Mouse (Mus musculus): ENCODE data around the gene Frmd7. TPM values are rescaled to one million over a fixed set of nuclear protein-coding genes. Genes with fewer than 3 reads are reported as not detected.

Gene Frmd7
- total RNA-seq (2021): under 1 TPM; 0.32 to 0.41 TPM
- long read RNA-seq, experiment 1, partial matches to known transcripts: 1 of 1 reads
- long read RNA-seq, experiment 1, other reads (novel, unspliced or antisense): 0 of 1 reads
- long read RNA-seq, experiment 2: 0 reads

DNA sequence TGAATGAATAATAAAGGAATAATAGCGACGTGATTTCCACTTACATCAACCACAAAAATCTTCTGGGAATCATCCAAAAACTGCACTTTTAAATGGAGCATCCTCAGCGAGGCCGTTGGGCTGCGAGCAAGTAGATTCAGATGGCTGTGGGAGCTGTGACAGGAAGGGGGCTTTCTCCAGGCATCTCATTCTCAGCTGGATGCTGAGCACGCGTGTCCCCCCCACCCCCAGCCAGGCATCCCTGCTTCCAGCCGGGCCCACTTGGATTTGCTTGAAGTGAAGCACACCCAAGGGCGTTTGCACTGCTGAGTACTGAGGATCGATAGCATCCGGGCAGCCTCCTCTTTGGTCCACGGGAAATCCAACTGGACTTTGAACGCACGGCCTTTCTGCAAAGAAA lies at the start of gene Frmd7:
Gene Frmd7 (minus strand): TSS at position 101 of the 400 bp plus-strand sequence.
- no peak for DNase-seq

DNA sequence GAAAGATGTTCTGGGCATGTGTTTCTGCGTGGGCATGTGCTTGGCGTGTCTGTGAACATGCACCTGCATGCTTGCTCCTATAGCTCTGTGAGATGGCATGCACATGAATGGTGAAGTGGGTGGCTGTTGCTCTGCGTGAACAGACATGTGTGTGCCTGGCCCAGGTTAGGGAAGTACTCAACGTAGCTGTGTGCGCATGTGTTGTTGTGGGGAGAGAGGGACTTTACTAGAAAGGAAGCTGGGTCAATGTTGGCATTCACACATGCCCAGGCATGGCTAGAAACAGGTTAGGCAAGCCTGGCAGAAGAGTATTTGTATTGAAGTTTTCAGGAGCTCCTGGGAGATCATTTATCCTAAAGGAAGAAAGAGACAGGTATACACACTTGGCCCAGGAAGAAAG lies 48.8 kb upstream of the Frmd7 start:
- no peak for DNase-seq

- no peak for DNase-seq
These were observed 47.4 kb upstream of the Frmd7 start for GRCm38 (mm10) chrX:50989940-50990339.

DNA sequence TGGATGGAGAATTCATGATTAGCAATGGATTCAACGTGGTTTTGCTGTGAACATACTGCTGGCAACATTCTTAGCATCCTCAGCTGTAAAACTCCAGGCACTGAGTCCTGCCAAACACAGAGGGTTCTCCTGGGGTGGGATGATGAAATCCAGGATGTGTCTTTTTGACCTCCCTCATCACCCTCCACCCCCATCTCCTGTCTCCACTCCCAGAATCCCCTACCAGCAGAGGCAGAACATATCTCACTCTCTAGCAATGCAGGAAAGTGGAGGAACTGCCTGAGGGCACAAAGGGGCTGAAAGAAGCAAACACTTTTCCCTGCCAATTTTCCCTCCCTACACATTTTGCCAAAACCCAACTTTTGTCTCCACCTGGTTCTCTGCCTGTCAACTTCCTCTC lies 46.1 kb upstream of the Frmd7 start:
- DNase-seq: peak; percentile 9

- no peak for DNase-seq
These were observed 35.9 kb upstream of the Frmd7 start for GRCm38 (mm10) chrX:50978428-50978827.

GRCm38 (mm10) chrX:50972145-50972544 lies 29.6 kb upstream of the Frmd7 start:
- DNase-seq: no peak

GRCm38 (mm10) chrX:50969907-50970306 lies 27.4 kb upstream of the Frmd7 start:
- no peak for DNase-seq

DNA sequence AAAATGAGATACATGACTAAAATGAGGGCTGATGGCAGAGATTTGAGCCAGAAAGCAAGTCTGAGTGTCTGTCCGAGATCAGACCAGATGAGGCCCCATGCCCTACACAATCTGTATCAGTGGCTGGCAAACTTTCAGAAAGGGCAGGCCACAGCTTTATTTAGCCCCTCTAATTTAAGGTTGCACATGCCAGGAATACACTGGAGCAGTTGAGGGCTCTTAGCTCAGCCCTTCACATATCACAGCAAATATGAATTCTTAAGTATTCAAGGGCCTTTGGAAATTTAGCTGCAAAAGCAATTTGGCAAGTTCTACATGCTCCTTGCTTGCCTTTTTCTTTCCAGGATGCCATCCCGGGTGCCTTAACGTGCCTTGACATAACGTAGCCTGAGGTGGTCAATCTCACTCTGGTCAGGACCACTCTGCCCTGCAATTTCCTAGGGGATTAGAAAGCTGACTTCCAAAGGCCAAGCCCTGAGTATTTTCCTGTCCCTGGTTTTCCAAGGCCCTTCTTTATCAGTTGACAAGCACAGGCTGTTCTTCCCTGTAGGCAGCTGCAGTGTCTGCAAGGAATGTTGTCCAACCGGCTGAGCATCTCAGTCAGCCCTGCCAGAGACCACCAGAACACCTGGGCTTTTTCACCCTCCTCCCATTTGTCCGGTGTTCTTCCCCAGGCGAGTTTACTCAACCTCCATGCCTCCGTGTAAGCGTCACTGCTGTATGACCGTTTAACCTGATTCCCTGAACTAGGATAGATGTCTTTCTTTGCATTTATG lies 25.8 kb upstream of the Frmd7 start:
- no peak for DNase-seq

GRCm38 (mm10) chrX:50965157-50965556 lies 22.6 kb upstream of the Frmd7 start:
- DNase-seq: no peak

GRCm38 (mm10) chrX:50962955-50963354 lies 20.4 kb upstream of the Frmd7 start:
- DNase-seq: no peak

DNA sequence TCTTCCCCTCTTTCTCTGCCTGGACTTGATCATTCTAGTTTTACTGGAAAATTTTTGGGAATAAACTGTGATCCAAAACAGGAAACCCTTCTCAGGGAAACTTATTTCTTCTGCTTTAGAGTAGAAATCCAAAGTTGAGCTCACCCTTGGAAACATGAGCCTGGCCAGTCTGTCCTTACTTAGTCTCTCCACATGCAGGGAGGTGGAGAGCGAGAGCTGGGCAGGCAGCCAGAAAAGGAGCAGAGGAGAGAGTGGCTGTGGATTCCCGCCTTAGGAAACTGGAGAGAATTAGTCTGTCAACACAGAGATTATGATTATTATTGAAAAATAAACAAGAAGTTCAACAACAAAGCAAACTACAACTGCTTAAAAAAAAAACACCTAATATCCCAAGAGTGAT lies 6.1 kb upstream of the Frmd7 start:
- peak; percentile 59 for DNase-seq

DNA sequence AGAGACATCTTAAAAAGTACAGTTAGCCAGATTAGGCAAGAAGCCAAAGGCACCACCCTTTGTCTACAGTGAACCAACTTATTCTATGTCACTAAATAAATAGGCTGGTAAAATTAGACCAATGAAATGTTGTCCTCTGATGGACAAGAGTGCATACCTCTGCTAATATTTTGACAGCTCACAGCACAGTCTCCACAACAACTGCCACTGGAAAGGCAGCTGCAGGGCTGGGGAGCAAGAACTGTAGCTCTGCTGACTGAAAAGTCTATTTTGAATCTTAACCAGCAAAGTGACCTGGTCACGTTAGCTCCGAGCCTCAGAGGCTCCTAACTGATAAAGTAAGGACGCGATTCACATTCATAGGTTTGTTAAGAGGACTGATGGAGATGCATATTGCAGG lies 5.6 kb upstream of the Frmd7 start:
- DNase-seq: no peak

GRCm38 (mm10) chrX:50937117-50937516 lies 5.4 kb downstream of the Frmd7 start:
- DNase-seq: no peak

- no peak for DNase-seq
These were observed 12.2 kb downstream of the Frmd7 start for GRCm38 (mm10) chrX:50930309-50930708.

DNA sequence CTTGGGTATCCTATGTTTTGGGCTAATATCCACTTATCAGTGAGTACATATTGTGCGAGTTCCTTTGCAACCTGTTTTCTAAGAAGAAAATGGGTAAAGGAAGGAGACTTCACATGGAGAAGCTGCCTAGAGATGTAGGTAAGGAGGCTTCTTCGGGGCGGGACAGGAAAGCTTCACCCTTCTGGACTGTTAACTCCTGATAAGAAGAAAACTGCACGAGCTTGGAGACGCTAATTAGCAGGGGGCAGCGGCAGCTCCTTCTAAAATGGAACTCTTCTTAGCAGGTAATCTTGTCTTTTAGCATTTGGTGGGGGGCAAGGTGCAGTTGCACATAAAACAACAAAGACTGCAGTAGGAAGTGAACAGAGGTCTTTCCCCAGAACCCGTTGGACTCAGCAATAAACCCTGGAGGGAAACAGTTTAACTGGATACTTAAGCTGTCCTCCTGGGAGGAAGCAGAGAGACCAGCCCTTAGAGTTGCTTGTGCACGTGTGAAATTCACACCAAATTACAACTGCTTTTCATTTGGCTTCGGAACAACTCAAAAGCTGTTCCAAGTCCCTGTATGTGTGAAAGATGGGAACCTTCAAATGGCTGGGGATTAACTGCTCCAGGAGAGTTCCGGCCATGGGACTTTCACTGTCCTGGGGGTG lies 15.5 kb downstream of the Frmd7 start:
- no peak for DNase-seq

GRCm38 (mm10) chrX:50924629-50925364 lies 17.7 kb downstream of the Frmd7 start:
- no peak for DNase-seq

DNA sequence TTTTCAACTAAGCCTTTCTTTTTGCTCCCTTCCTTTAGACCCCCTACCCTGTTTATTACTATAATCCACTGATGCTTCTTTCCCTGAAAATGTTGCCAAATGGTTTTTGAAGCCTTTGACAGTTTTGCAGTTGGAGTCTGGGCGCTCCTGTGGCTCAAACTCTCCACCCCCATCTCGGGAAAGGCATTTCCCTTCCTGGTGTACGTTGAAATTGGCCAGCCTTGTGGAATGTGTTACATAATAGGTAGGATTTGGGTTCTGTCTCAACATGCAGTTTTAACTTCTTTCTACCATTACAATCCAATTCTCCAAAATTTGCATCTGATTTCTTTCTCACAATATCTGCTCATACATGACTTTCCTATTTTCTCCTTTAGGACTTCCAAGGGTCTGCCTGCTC lies 23.8 kb downstream of the Frmd7 start:
- DNase-seq: no peak

- DNase-seq: no peak
These were observed 25.1 kb downstream of the Frmd7 start for GRCm38 (mm10) chrX:50917389-50917788.

DNA sequence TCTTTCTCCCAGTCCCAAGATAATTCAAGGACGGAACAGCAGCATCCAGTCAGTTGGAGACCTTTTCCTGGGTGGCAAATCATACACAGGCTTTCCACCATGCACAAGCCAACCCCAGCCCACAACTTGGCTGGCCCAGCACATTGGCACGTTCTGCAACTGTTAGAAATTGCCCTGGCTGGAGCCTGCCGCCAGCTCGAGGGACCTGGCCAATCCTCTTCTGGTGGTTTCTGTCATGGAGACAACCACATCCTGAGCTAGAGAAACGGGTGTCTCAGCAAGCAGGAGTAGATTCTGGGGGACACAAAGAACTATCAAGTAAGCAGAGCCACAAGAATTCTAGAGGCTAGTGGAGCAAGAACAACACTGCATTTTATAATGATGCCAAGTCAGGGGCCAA lies 32.6 kb downstream of the Frmd7 start:
- no peak for DNase-seq

GRCm38 (mm10) chrX:50903497-50903896 lies 39.0 kb downstream of the Frmd7 start:
- no peak for DNase-seq

GRCm38 (mm10) chrX:50887999-50888398 lies 54.5 kb downstream of the Frmd7 start:
- no peak for DNase-seq

- no peak for DNase-seq
These were observed 68.1 kb downstream of the Frmd7 start for GRCm38 (mm10) chrX:50874246-50875002.

All from gastrocnemius, postnatal 25 days (tissue).